ENCODE assay signal across 8 mouse cellular contexts in the genomic region with DNA sequence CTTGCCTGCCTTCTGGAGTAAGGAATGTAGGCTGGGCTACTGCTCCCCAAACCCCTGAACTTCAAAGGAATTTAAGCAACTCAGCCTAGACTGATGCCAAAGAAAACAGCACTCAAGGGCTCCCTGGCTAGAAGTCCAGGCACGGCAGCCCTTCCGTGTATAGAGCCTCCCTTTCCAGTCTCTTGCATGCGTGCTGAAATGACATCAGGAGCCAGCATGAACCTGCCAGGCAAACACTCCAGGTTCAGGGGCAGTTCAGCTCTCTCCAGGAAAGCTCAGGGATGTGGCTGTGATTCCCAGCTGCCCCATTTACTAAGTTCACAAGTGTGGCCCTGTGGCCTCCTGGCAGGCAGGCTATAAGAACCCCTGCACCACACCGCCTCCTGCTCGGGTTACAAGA.
A peak's percentile ranks its signal among the peaks of the same experiment; 100 is the strongest.
DNase-seq lines count a peak whose midpoint lies in the region; ATAC-seq lines count a peak whose summit lies in the region.

No protein-coding gene starts in this region.

- peaks cover 12% of the 10 kb centered on the region for H3K4me1 ChIP-seq in forebrain, embryonic 15.5 days
- peaks cover 24% of the 10 kb centered on the region for H3K4me1 ChIP-seq in forebrain, embryonic 13.5 days
- peaks cover 50% of the 10 kb centered on the region for H3K4me1 ChIP-seq in neural tube, embryonic 11.5 days (ENCODE audit: control insufficient read depth, insufficient read depth, low read length)
- peaks cover 60% of the 10 kb centered on the region for H3K4me1 ChIP-seq in limb, embryonic 13.5 days
- H3K4me1 ChIP-seq in stomach, embryonic 16.5 days (ENCODE audit: control insufficient read depth, insufficient read depth, low read length), result peaks cover 12% of the 10 kb centered on the region

- no peak overlapping the region for H3K9ac ChIP-seq in forebrain, embryonic 15.5 days (replicated peaks)
- no peak overlapping the region for H3K9ac ChIP-seq in forebrain, embryonic 13.5 days
- no peak overlapping the region for H3K9ac ChIP-seq in neural tube, embryonic 11.5 days (ENCODE audit: low read length)
- no peak overlapping the region for H3K9ac ChIP-seq in limb, embryonic 13.5 days
- H3K9ac ChIP-seq in stomach, embryonic 16.5 days (ENCODE audit: low read length), result no peak overlapping the region

- no peak overlapping the region for H3K27ac ChIP-seq in forebrain, embryonic 15.5 days (replicated peaks)
- no peak overlapping the region for H3K27ac ChIP-seq in forebrain, embryonic 13.5 days
- no peak overlapping the region for H3K27ac ChIP-seq in neural tube, embryonic 11.5 days (ENCODE audit: low read depth, low read length)
- peak overlapping the region; percentile 85; the same call in 1 of the 2 replicates for H3K27ac ChIP-seq in limb, embryonic 13.5 days
- no peak overlapping the region for H3K27ac ChIP-seq in stomach, embryonic 16.5 days (ENCODE audit: low read length)

- no peaks in the 10 kb centered on the region for H3K9me3 ChIP-seq in forebrain, embryonic 15.5 days
- no peaks in the 10 kb centered on the region for H3K9me3 ChIP-seq in forebrain, embryonic 13.5 days (replicated peaks)
- no peaks in the 10 kb centered on the region for H3K9me3 ChIP-seq in neural tube, embryonic 11.5 days (ENCODE audit: control insufficient read depth, low read length)
- no peaks in the 10 kb centered on the region for H3K9me3 ChIP-seq in limb, embryonic 13.5 days
- no peaks in the 10 kb centered on the region for H3K9me3 ChIP-seq in stomach, embryonic 16.5 days (replicated peaks; ENCODE audit: control insufficient read depth, low read length)

- 48% methylated on average over 5 of the region's 5 CpGs for WGBS in forebrain, embryonic 15.5 days
- 55% methylated on average over 5 of the region's 5 CpGs for WGBS in forebrain, embryonic 13.5 days
- 19% methylated on average over 5 of the region's 5 CpGs for WGBS in neural tube, embryonic 11.5 days
- 6% methylated on average over 5 of the region's 5 CpGs for WGBS in limb, embryonic 13.5 days
- WGBS in stomach, embryonic 16.5 days, result 53% methylated on average over 5 of the region's 5 CpGs

- peak; percentile 28; the same call in 1 of the 2 replicates for ATAC-seq in forebrain, embryonic 15.5 days (replicated peaks)
- no peak for ATAC-seq in forebrain, embryonic 13.5 days
- peak; percentile 33; the same call in 1 of the 2 replicates for ATAC-seq in neural tube, embryonic 11.5 days (ENCODE audit: insufficient read depth, low FRiP score, low TSS enrichment)
- peak; percentile 92 for ATAC-seq in limb, embryonic 13.5 days (ENCODE audit: low FRiP score, low read depth)
- ATAC-seq in stomach, embryonic 16.5 days (ENCODE audit: insufficient read depth, low FRiP score), result peak; percentile 37; the same call in 1 of the 2 replicates

- no peak overlapping the region for H3K4me3 ChIP-seq in forebrain, embryonic 15.5 days
- no peak overlapping the region for H3K4me3 ChIP-seq in forebrain, embryonic 13.5 days
- no peak overlapping the region for H3K4me3 ChIP-seq in neural tube, embryonic 11.5 days (ENCODE audit: low read depth, low read length)
- H3K4me3 ChIP-seq in limb, embryonic 13.5 days, result no peak overlapping the region
- no peak overlapping the region for H3K4me3 ChIP-seq in stomach, embryonic 16.5 days (replicated peaks; ENCODE audit: low read length)

- no peaks in the 10 kb centered on the region for H3K27me3 ChIP-seq in forebrain, embryonic 15.5 days
- no peaks in the 10 kb centered on the region for H3K27me3 ChIP-seq in forebrain, embryonic 13.5 days
- H3K27me3 ChIP-seq in neural tube, embryonic 11.5 days (ENCODE audit: control insufficient read depth, insufficient read depth, low read length), result no peaks in the 10 kb centered on the region
- peaks cover 15% of the 10 kb centered on the region; the same call in 1 of the 2 replicates for H3K27me3 ChIP-seq in limb, embryonic 13.5 days
- no peaks in the 10 kb centered on the region for H3K27me3 ChIP-seq in stomach, embryonic 16.5 days (ENCODE audit: control insufficient read depth, insufficient read depth, low read length)

- DNase-seq in neural tube, embryonic 11.5 days (ENCODE audit: low spot score), result peak; percentile 51
- DNase-seq in neural tube, embryonic 10.5 days (ENCODE audit: extremely low spot score, low spot score), result no peak
- no peak for DNase-seq in cerebellum, adult 8-10 months
- DNase-seq in MN1 (ENCODE audit: low spot score), result no peak

- no peaks in the 10 kb centered on the region for H3K36me3 ChIP-seq in forebrain, embryonic 15.5 days
- no peaks in the 10 kb centered on the region for H3K36me3 ChIP-seq in forebrain, embryonic 13.5 days (ENCODE audit: poor library complexity, severe bottlenecking)
- H3K36me3 ChIP-seq in neural tube, embryonic 11.5 days (ENCODE audit: control insufficient read depth, insufficient read depth, low read length), result no peaks in the 10 kb centered on the region
- no peaks in the 10 kb centered on the region for H3K36me3 ChIP-seq in limb, embryonic 13.5 days
- no peaks in the 10 kb centered on the region for H3K36me3 ChIP-seq in stomach, embryonic 16.5 days (ENCODE audit: control insufficient read depth, insufficient read depth, low read length)

- H3K4me2 ChIP-seq in forebrain, embryonic 15.5 days (replicated peaks), result no peak overlapping the region
- H3K4me2 ChIP-seq in forebrain, embryonic 13.5 days, result no peak overlapping the region
- H3K4me2 ChIP-seq in neural tube, embryonic 11.5 days (ENCODE audit: low read depth), result no peak overlapping the region
- peak overlapping the region; percentile 19 for H3K4me2 ChIP-seq in limb, embryonic 13.5 days (replicated peaks)
- H3K4me2 ChIP-seq in stomach, embryonic 16.5 days (ENCODE audit: low read depth, low read length), result no peak overlapping the region
